Mouse (Mus musculus): ENCODE results near the gene Hipk1.
A peak's percentile ranks its signal among the peaks of the same experiment; 100 is the strongest.

The Hipk1 gene

DNA sequence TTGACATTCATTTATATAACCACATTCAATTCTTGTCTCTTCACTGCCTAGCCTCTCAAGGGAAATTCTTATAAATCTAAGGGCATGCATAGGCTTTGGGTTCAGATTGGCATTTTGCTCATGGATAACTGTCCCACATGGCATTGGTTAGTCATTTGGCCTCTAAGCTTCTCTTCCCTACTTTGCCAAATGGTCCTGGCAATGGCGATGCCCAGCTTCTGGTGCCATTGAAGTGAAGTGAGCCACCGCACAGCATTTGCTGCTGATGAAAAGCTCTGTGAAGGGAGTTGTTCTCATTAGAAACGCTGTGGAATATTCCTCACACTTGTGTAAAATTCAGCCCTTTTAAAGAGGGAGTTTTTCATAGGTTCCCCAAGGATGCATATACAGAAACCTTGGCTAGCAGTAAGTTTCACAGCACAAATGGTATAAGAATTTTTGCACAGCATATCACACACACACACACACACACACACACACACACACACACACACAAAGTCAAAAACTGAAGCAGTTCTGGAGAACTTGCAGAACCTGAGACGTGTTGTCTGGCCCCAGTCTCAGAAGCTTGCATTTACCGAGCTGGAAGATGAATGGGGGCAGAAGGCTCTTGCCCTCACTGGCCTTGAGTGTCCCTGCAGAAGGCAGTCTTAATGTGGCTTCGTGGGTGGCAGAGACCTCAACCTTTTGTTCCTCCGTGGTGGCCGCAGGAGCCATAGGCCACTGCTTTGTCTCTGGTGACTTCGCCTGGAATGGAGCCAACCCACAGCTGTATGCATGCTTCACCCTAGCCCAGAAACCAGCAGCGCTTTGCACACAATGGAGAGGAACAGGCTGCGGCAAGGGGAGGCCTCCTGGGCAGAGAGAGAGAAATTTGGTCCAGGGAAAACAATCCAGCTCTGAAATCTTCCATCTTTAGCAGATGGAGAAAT, 75.3 kb downstream of the Hipk1 start:
- DNase-seq (ENCODE audit: low read depth): peak; percentile 61

DNA sequence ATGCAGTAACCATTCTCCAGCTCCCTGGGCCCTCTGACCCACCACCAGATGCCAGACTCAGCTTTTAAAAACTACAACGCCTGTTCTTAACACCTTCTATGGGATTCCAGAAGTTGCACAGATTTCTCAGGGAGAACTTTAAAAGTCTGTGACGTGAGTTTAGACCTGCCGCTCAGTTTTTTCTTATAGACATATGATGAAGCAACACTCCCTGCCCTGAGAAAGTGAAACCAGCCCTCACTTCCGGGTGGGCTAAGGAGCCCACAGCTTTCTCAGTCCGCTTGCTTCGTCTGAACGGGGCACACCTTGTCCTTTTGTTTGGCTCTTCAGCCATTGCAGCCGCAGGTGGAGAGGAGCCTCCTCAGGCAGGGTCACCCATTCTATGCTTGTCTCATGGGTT, 76.4 kb downstream of the Hipk1 start:
- no peak for DNase-seq (ENCODE audit: low read depth)

GRCm38 (mm10) chr3:103714236-103714875, 77.0 kb downstream of the Hipk1 start:
- DNase-seq (ENCODE audit: low read depth): no peak

- DNase-seq (ENCODE audit: low read depth): peak; percentile 40
These were observed 79.2 kb downstream of the Hipk1 start for GRCm38 (mm10) chr3:103712196-103712595.

DNA sequence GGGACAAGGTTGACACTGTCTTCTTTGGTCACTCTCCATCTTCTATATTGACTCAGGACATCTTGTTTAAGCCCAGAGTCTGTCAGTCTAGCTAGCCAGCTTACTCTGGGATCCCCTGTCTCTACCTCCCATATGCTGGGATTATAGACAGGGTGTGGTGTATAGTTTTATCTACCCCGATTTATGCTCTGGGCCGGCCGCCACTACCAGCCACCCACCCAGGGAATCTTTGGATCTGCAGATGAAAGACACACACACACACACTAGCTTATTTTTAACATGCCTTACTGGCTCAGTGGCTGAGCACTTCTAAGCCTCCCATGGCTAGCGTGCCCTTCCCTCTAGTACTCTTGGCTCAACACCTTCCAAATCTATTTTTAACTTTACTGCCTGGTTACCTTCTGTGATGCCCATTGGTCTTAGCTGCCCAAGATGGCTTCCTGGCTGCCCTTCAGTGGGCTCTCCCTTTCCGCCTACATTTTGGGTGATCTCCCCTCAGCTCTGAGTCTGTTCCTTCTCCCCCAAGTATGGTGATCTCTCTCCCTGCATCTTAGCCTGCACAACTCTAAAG, 81.8 kb downstream of the Hipk1 start:
- no peak for DNase-seq (ENCODE audit: low read depth)

GRCm38 (mm10) chr3:103705426-103705825, 85.9 kb downstream of the Hipk1 start:
- no peak for DNase-seq (ENCODE audit: low read depth)

- DNase-seq (ENCODE audit: low read depth): no peak
These were observed 86.7 kb downstream of the Hipk1 start for GRCm38 (mm10) chr3:103704661-103705060.

GRCm38 (mm10) chr3:103696388-103696925, 94.9 kb downstream of the Hipk1 start:
- no peak for DNase-seq (ENCODE audit: low read depth)

DNA sequence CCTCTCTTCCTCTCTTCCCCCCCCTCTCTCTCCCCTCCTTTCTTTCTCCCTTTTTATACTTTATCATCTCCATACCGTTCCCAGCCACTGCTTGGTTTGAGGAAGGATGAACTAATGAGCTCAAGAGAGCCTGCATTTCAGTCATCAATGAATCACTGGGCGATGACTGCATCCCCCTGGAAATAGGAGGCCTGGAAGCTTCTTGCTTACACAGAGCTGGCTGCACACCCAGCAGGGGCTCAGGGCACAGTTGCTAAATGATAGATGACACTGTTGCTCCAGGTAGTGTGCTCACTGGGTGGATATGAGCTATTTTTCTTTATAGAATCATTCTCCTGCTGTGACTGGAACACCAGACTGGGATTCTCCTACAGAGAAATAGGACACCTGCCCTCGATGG, 95.8 kb downstream of the Hipk1 start:
- DNase-seq (ENCODE audit: low read depth): no peak

GRCm38 (mm10) chr3:103690506-103690905, 100.9 kb downstream of the Hipk1 start:
- peak; percentile 45 for DNase-seq (ENCODE audit: low read depth)

Measured in 416B (cell line).